Mouse (Mus musculus) erythroblast, embryonic 14.5 days (primary cell): ENCODE measurements around the gene Fbxl7. TPM values are rescaled to one million over a fixed set of nuclear protein-coding genes. Genes with fewer than 3 reads are reported as not detected.

Source experiments
- H3K27me3 ChIP-seq: 2 replicates; pipeline ENCODE4 v1.6.1; 2012; ENCODE audit warnings: inconsistent platforms; ENCODE audit not compliant: control insufficient read depth
- H3K36me3 ChIP-seq: 2 replicates; pipeline ENCODE4 v1.6.1; 2012; ENCODE audit warnings: mild to moderate bottlenecking, inconsistent platforms; ENCODE audit not compliant: control insufficient read depth
- H3K4me1 ChIP-seq: 2 replicates; pipeline ENCODE4 v1.6.1; 2012; ENCODE audit warnings: inconsistent platforms; ENCODE audit not compliant: control insufficient read depth
- H3K4me3 ChIP-seq: replicated peaks from 2 replicates; pipeline ENCODE3; 2012; ENCODE audit warnings: moderate library complexity, mild to moderate bottlenecking, inconsistent platforms
- H3K9me3 ChIP-seq: 2 replicates; pipeline ENCODE4 v1.6.1; 2012; ENCODE audit warnings: low read length, inconsistent platforms, mixed read lengths; ENCODE audit not compliant: control insufficient read depth
- GATA1 ChIP-seq: IDR thresholded peaks from 2 replicates; pipeline ENCODE4 v1.6.1; 2012; ENCODE audit warnings: low read length, inconsistent platforms, mixed read lengths
- TAL1 ChIP-seq: IDR thresholded peaks from 3 replicates; pipeline ENCODE4 v1.6.1; 2012; ENCODE audit warnings: low read length, inconsistent platforms, mixed read lengths
- polyA plus RNA-seq: library from polyadenylated mRNA; stranded (reverse); fragments of >175 nt; gene quantifications from 2 replicates; pipeline ENCODE4 v1.2.3, GENCODE M21; 2012

Fbxl7 gene
- polyA plus RNA-seq, 1 experiment, result not detected

DNA sequence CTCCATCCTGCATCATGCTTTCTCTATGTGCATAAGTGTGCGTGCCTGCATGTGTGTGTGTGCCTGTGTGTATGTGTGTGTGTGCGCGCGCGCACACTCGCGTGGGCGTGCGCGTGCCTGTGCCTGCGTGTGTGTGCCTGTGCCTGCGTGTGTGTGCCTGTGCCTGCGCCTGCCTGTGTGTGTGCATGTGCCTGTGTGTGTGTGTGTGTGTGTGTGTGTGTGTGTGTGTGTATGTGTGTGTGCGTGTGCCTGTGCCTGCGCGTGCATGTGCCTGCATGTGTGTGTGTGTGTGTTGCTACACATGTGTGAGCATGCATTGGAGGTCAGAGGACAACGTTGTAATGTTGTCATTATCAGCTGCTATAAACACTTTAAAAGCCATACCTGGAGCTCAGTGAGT lies 272.1 kb downstream of the Fbxl7 start:
- H3K9me3 ChIP-seq, result peaks cover 3% of the 10 kb centered on the region; the same call in 1 of the 2 replicates
- no peak overlapping the region for H3K4me3 ChIP-seq
- H3K27me3 ChIP-seq, result no peaks in the 10 kb centered on the region
- no peak for TF ChIP-seq GATA1
- no peak for TF ChIP-seq TAL1
- H3K4me1 ChIP-seq, result no peaks in the 10 kb centered on the region
- H3K36me3 ChIP-seq, result no peaks in the 10 kb centered on the region

DNA sequence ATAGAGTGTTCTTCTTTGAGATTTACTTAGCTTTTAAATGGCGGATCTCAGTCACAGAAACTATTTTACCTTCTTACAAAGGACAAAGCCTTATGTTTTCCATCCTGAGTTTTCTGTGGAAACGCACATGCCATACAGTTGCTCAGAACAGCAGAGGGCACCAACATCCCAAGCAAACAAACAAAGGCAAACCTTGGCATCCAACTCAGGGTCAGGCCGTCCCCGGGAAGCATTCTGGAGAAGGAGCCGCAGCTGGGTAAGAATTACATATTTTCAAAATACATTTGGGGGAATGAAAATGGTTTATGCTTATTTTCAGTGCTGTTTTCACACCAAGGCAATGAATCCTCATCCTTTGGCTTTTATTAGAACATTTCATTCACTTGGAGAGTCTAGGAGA lies 275.1 kb downstream of the Fbxl7 start:
- H3K36me3 ChIP-seq, result no peaks in the 10 kb centered on the region
- TF ChIP-seq GATA1, result no peak
- no peak for TF ChIP-seq TAL1
- H3K4me1 ChIP-seq, result no peaks in the 10 kb centered on the region
- no peak overlapping the region for H3K4me3 ChIP-seq
- no peaks in the 10 kb centered on the region for H3K27me3 ChIP-seq
- H3K9me3 ChIP-seq, result peaks cover 3% of the 10 kb centered on the region; the same call in 1 of the 2 replicates

DNA sequence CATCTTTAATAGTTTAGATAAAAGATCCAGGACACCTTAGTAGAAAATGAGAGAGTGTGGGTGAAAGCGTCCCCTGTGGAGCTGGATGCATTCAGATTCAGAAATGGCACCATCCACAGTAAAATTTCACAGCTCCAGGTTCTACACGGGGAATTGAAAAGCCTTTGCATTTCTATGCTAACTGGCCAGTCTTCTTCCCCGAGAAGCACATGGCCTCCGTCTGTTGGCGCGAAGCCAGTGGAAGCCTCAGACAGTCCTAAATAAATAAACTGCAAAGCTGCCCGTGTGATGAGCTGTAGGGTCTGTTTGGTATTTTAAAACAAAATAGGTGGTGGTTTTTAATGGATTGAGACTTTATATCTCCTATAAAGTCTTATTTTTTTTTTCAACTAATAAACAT lies 276.2 kb downstream of the Fbxl7 start:
- Histone ChIP-seq H3K36me3 (no peaks in the 10 kb centered on the region), H3K4me3 (no peak overlapping the region), H3K9me3 (peaks cover 3% of the 10 kb centered on the region; the same call in 1 of the 2 replicates), H3K4me1 (no peaks in the 10 kb centered on the region), H3K27me3 (no peaks in the 10 kb centered on the region)
- TF ChIP-seq GATA1 (no peak), TAL1 (no peak)

DNA sequence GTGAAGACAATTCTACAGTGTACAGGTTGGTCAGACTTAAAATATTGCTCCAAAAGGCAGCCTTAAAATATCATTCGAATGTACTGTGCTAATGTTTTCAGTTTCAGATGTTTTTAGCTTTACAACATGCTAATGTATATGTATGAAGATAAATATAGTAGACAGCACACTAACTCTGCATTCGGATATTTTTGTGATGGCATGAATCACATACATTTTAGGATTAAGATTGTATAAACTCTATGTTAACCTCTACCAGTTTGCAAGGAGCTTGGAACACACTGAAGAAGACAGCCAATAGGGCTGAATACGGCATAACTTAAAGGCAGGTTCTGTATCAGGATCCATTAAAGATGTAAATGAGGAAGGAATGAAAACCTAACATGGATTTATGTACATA lies 299.1 kb downstream of the Fbxl7 start:
- Histone ChIP-seq H3K9me3 (no peaks in the 10 kb centered on the region), H3K36me3 (no peaks in the 10 kb centered on the region), H3K27me3 (no peaks in the 10 kb centered on the region), H3K4me3 (no peak overlapping the region), H3K4me1 (no peaks in the 10 kb centered on the region)
- TF ChIP-seq TAL1, result no peak
- TF ChIP-seq GATA1, result no peak

DNA sequence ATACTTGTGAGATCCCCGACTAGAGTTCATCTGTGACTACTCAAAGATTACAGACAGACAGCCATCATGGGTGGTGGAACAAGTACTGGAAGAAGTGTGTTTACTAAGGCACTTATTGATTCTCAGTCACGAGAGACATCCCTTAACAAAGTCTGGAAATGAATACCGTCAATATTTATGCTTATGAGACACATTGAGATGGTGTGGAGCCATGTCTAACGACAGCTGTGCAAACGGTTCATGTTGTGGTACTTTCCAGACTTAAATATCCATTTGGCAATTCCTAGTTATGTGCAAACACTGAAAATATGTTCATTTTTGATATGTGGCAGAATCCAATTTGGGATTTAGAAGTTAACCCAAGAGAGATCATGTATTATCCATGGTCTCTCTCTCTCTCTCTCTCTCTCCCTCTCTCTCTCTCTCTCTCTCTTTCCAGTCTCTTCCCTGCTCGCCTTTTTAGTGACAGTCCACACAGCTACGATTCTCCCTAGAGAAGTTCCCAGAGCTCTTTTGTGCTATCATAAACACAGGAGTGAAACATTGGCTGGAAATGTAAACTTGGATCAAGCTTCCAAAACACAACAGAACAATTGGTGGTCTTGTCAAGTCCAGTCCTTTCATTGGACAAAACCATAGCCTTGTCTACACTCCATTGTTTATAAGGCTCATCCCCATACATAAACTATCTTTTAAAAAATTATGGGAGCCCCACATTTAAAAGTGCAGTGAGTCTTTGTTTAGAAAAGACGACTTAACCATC lies 315.3 kb downstream of the Fbxl7 start:
- Histone ChIP-seq H3K9me3 (no peaks in the 10 kb centered on the region), H3K36me3 (no peaks in the 10 kb centered on the region), H3K4me1 (no peaks in the 10 kb centered on the region), H3K4me3 (no peak overlapping the region), H3K27me3 (no peaks in the 10 kb centered on the region)
- TF ChIP-seq TAL1, result no peak
- no peak for TF ChIP-seq GATA1

DNA sequence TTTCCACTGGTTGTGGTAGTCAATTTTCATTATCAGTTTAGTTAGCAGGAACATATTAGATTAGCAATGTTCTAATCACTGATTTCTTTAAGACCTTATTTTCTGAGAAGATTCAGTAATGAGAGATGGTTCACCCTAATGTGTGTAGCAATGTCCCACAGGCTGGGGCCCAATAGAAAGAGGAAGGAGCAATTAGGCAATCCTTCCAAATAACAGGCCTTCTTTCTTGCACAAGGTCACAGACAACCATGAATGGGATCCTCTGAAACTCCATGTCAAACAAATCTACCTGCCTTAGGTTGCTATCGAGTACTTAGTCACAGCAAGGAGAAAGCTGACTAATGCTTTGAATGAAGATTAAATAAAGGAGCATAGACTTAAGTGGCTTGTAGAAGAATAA lies 316.9 kb downstream of the Fbxl7 start:
- no peaks in the 10 kb centered on the region for H3K27me3 ChIP-seq
- TF ChIP-seq GATA1, result no peak
- TF ChIP-seq TAL1, result no peak

DNA sequence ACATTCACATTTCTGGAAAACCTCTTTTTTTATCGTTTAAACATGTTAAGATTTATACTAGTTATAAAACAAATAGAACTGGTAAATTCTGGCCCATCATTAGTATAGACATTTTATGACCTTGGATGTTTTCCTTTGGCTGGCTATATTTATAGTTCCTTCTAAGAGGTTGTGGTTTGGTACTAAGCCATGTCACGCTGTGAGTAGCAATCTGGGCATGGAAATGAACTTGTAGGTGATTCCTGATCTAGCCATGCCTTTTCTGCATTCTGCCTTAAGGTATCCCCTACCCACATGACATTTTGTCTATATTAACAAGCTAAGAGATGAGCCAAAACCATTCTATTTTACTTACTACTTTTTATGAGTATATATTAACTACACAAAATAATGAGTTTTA lies 329.3 kb downstream of the Fbxl7 start:
- TF ChIP-seq GATA1 (no peak), TAL1 (no peak)
- H3K4me3 ChIP-seq, result no peak overlapping the region
- no peaks in the 10 kb centered on the region for H3K27me3 ChIP-seq
- no peaks in the 10 kb centered on the region for H3K4me1 ChIP-seq
- 0 out of 2 replicates have a peak, but pooled peaks cover 1% of the 10 kb centered on the region for H3K9me3 ChIP-seq
- H3K36me3 ChIP-seq, result no peaks in the 10 kb centered on the region

More for the DNA sequence above, 316.9 kb downstream of the Fbxl7 start:
- H3K36me3 ChIP-seq, result no peaks in the 10 kb centered on the region
- H3K4me3 ChIP-seq, result no peak overlapping the region
- no peaks in the 10 kb centered on the region for H3K4me1 ChIP-seq
- H3K9me3 ChIP-seq, result no peaks in the 10 kb centered on the region

DNA sequence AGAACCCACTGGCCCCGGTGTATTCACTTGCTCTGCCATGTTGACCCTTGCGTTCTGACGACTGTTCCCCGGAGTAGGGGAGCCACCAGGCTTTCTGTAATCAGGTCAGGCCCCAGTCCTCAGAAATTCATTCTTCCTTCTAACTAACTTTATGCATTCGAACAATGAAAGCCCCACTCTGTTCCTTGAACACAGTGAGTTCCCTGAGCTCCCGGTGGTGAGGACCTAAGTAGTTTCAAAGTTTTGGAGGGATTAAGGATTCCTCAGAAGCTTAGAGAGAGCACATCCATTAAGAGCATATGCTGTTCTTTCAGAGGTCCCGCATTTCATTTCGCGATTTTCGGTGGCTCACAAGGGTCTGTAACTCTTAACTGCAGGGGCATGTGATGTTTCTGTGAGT lies 341.8 kb downstream of the Fbxl7 start:
- Histone ChIP-seq H3K36me3 (no peaks in the 10 kb centered on the region), H3K4me3 (no peak overlapping the region), H3K27me3 (no peaks in the 10 kb centered on the region), H3K4me1 (no peaks in the 10 kb centered on the region), H3K9me3 (peaks cover 16% of the 10 kb centered on the region)
- TF ChIP-seq GATA1, result no peak
- no peak for TF ChIP-seq TAL1

DNA sequence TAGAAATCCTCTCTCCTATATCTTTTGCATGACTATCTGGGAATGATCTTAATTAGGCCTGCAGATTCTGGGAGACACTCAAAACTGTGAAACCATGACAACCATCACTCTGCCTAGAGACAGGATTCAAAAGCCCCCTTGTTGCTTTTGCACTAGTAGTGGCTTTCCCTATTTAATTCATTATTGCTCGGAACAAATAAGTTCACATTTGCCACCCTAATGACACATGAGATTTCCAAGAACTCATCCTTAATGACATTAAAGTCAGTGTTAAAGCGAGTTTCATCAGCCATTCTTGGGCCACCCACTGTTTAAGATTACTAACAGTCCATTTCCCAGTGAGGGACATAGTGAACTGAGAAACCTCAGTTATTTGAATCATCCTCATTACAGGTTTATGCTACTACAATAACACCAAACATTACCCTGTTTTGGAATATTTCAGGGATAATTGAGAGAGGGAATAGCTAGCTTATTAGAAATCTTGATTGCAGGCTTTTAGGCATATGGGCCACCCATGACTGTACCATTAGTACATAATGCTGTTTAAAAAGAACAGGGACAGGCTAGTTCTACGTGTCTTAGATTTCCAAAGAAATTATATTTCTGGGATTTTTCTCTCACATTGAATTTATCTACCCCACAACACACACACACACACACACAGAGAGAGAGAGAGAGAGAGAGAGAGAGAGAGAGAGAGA lies 361.2 kb downstream of the Fbxl7 start:
- Histone ChIP-seq H3K27me3 (no peaks in the 10 kb centered on the region), H3K9me3 (no peaks in the 10 kb centered on the region), H3K4me3 (no peak overlapping the region), H3K4me1 (no peaks in the 10 kb centered on the region), H3K36me3 (no peaks in the 10 kb centered on the region)
- TF ChIP-seq GATA1 (no peak), TAL1 (no peak)
